Mouse (Mus musculus) C2C12 (cell line): ENCODE measurements around the gene Cacna1e. TPM values are rescaled to one million over a fixed set of nuclear protein-coding genes. Genes with fewer than 3 reads are reported as not detected.

Experiments
- H3K27me3 ChIP-seq: one replicate; pipeline ENCODE4 v1.6.1; 2011; ENCODE audit not compliant: control insufficient read depth, insufficient read depth, insufficient read length
- H3K36me3 ChIP-seq: one replicate; pipeline ENCODE4 v1.6.1; 2011; ENCODE audit not compliant: control insufficient read depth, insufficient read depth
- H3K4me3 ChIP-seq: one replicate; pipeline ENCODE4 v1.5.1; 2011; ENCODE audit warnings: mild to moderate bottlenecking, control low read depth; ENCODE audit not compliant: poor library complexity, insufficient read depth, severe bottlenecking
- H3K79me2 ChIP-seq: one replicate; pipeline ENCODE4 v1.6.1; 2011; ENCODE audit not compliant: control insufficient read depth, insufficient read depth
- H3K79me3 ChIP-seq: one replicate; pipeline ENCODE4 v1.6.1; 2011; ENCODE audit warnings: low read depth, control low read depth
- H3ac ChIP-seq: one replicate; pipeline ENCODE3; 2011; ENCODE audit warnings: low read depth; ENCODE audit not compliant: control insufficient read depth, insufficient read length
- CEBPB ChIP-seq: IDR thresholded peaks from one replicate; pipeline ENCODE4 v1.6.1; 2011; ENCODE audit warnings: low read depth, mild to moderate bottlenecking, control low read depth, moderate library complexity
- CTCF ChIP-seq: IDR thresholded peaks from one replicate; pipeline ENCODE4 v1.5.1; 2011; ENCODE audit not compliant: control insufficient read depth, insufficient read depth, insufficient read length
- FOSL1 ChIP-seq: IDR thresholded peaks from one replicate; pipeline ENCODE4 v1.8.0; 2011; ENCODE audit warnings: mild to moderate bottlenecking, low read length; ENCODE audit not compliant: poor library complexity, insufficient read depth, severe bottlenecking
- MAX ChIP-seq: IDR thresholded peaks from one replicate; pipeline ENCODE4 v1.6.1; 2011; ENCODE audit warnings: mild to moderate bottlenecking, control low read depth
- MYOD1 ChIP-seq: IDR thresholded peaks from one replicate; pipeline ENCODE4 v1.6.1; 2011; ENCODE audit warnings: low read depth; ENCODE audit not compliant: control insufficient read depth, insufficient read length
- MYOG ChIP-seq: IDR thresholded peaks from one replicate; pipeline ENCODE4 v1.6.1; 2011; ENCODE audit not compliant: control insufficient read depth, insufficient read length; ENCODE audit errors: extremely low read depth
- USF1 ChIP-seq: IDR thresholded peaks from one replicate; pipeline ENCODE4 v1.6.1; 2011; ENCODE audit warnings: low read depth, mild to moderate bottlenecking, control low read depth, moderate library complexity
- polyA plus RNA-seq: library from polyadenylated mRNA; unstranded; fragments of >200 nt; fragmentation: generic; extraction: Trizol; gene quantifications from one replicate; pipeline ENCODE4 v1.2.1, GENCODE M21; 2012; ENCODE audit warnings: missing spikeins

The Cacna1e gene
- polyA plus RNA-seq, 1 experiment: not detected

GRCm38 (mm10) chr1:154418278-154418677, 466.0 kb downstream of the Cacna1e start:
- Histone ChIP-seq H3ac (no peak overlapping the region), H3K36me3 (no peaks in the 10 kb centered on the region), H3K79me3 (no peaks in the 10 kb centered on the region), H3K4me3 (no peak overlapping the region), H3K79me2 (no peaks in the 10 kb centered on the region), H3K27me3 (no peaks in the 10 kb centered on the region)
- no peak for TF ChIP-seq CEBPB
- no peak for TF ChIP-seq USF1
- no peak for TF ChIP-seq MAX

- no peak overlapping the region for H3K4me3 ChIP-seq
- TF ChIP-seq USF1: no peak
- no peak for TF ChIP-seq CEBPB
- TF ChIP-seq MYOG: no peak
- TF ChIP-seq FOSL1: no peak
- TF ChIP-seq CTCF: no peak
- no peak for TF ChIP-seq MAX
- TF ChIP-seq MYOD1: no peak
- no peaks in the 10 kb centered on the region for H3K27me3 ChIP-seq
- no peak overlapping the region for H3ac ChIP-seq
- no peaks in the 10 kb centered on the region for H3K79me3 ChIP-seq
- H3K79me2 ChIP-seq: no peaks in the 10 kb centered on the region
- H3K36me3 ChIP-seq: no peaks in the 10 kb centered on the region
Measured at GRCm38 (mm10) chr1:154416384-154417155, 467.7 kb downstream of the Cacna1e start.

- Histone ChIP-seq H3K36me3 (no peaks in the 10 kb centered on the region), H3K79me3 (no peaks in the 10 kb centered on the region), H3K79me2 (no peaks in the 10 kb centered on the region), H3ac (no peak overlapping the region), H3K27me3 (no peaks in the 10 kb centered on the region), H3K4me3 (no peak overlapping the region)
- no peak for TF ChIP-seq CEBPB
- no peak for TF ChIP-seq USF1
- TF ChIP-seq CTCF: no peak
- no peak for TF ChIP-seq MAX
- TF ChIP-seq MYOG: no peak
- no peak for TF ChIP-seq MYOD1
- TF ChIP-seq FOSL1: no peak
Measured at GRCm38 (mm10) chr1:154415826-154416225, 468.5 kb downstream of the Cacna1e start.

DNA sequence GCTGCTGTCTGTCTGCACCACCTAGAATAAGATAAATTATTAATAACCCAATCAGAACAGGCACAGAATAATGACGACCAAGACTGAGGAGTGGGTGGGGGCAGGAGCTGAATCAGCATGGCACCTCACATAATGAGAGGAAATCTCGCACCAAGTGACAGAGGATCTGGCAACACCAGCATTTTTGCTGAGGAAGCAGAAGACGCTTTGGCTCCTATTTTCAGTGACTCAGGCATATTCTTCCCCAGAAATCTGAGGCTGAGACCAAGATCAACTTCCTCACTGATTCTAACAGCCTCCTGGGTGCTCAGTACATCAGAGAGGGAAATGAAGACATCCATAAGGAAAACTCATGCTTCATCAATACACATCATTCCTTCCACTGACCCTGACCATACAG, 471.2 kb downstream of the Cacna1e start:
- H3K36me3 ChIP-seq: no peaks in the 10 kb centered on the region
- H3K27me3 ChIP-seq: no peaks in the 10 kb centered on the region
- no peak overlapping the region for H3K4me3 ChIP-seq
- H3ac ChIP-seq: no peak overlapping the region
- H3K79me2 ChIP-seq: no peaks in the 10 kb centered on the region
- no peaks in the 10 kb centered on the region for H3K79me3 ChIP-seq
- no peak for TF ChIP-seq CEBPB
- TF ChIP-seq MAX: no peak
- TF ChIP-seq CTCF: no peak
- TF ChIP-seq MYOG: no peak
- no peak for TF ChIP-seq MYOD1
- TF ChIP-seq FOSL1: no peak
- no peak for TF ChIP-seq USF1

DNA sequence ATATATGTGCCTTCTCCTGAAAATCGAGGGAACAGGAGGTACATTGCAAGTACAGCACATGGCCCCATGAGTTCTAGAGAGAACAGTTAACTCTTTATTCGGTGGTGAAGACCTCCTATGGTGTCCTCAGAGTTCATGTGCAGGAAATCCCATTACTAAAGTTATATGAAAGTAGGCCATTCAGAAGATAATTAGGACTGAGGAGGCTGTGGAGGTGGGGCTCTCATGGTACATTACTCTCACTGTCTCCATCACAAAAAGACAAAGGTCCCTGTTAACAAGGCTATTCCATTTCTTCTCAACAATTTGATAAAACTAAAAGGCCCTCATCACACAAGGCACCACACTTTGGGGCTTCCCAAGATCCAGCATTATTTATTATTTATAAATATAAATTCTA, 475.2 kb downstream of the Cacna1e start:
- no peaks in the 10 kb centered on the region for H3K79me2 ChIP-seq
- H3ac ChIP-seq: no peak overlapping the region
- no peaks in the 10 kb centered on the region for H3K36me3 ChIP-seq
- no peaks in the 10 kb centered on the region for H3K79me3 ChIP-seq
- no peaks in the 10 kb centered on the region for H3K27me3 ChIP-seq
- no peak overlapping the region for H3K4me3 ChIP-seq
- no peak for TF ChIP-seq CTCF
- TF ChIP-seq MYOG: no peak
- TF ChIP-seq MAX: no peak
- no peak for TF ChIP-seq FOSL1
- TF ChIP-seq MYOD1: no peak
- no peak for TF ChIP-seq CEBPB
- no peak for TF ChIP-seq USF1

DNA sequence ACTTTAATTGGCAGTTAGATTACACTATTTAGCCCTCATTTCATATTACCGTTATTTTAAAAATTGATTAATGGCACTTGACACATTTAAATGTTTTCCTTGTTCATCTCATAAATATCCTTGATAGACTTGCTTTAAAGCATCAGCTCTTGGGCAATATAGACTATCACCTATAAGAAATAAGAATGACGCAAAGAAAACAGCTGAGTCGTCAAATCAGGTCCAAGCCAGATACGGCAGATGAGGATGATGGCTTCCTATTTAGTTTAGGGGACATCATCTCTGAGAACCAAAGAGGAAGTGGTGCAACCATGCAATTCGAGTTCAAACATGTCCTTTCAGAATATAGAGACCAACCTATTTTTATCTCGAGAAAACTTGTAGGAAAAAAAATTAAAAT, 492.3 kb downstream of the Cacna1e start:
- no peak overlapping the region for H3ac ChIP-seq
- H3K79me3 ChIP-seq: no peaks in the 10 kb centered on the region
- no peak overlapping the region for H3K4me3 ChIP-seq
- H3K27me3 ChIP-seq: no peaks in the 10 kb centered on the region
- TF ChIP-seq USF1 (no peak), CEBPB (no peak)
- H3K36me3 ChIP-seq: no peaks in the 10 kb centered on the region
- no peaks in the 10 kb centered on the region for H3K79me2 ChIP-seq

Other genes starting within 250 kb of the Cacna1e start
- 24.4 TPM for gene Ier5, start 215.1 kb upstream of the Cacna1e start, polyA plus RNA-seq